Mouse (Mus musculus) ovary, postnatal 14 days (tissue): ENCODE measurements at regions not wholly inside any gene's neighbourhood (a gene's known extent, or its start where the extent isn't known, plus 50 kb on each side); places are given as distances from the start of the nearest gene placed in this dataset.

Source experiments
- DNase-seq: peaks from one replicate; pipeline ENCODE4 v3.0.0; 2022; ENCODE audit warnings: low spot score

- DNase-seq, result no peak
Observed at GRCm38 (mm10) chrX:164878336-164878735, 101.8 kb downstream of the Mospd2 start.

GRCm38 (mm10) chrX:164840393-164840792, 139.8 kb downstream of the Mospd2 start:
- no peak for DNase-seq

- no peak for DNase-seq
Observed at GRCm38 (mm10) chrX:164820906-164821305, 159.3 kb downstream of the Mospd2 start.

- no peak for DNase-seq
Observed at GRCm38 (mm10) chrX:164787293-164787692, 192.9 kb downstream of the Mospd2 start.

GRCm38 (mm10) chrX:164764919-164765318, 215.3 kb downstream of the Mospd2 start:
- DNase-seq, result no peak

GRCm38 (mm10) chrX:164763764-164764445, 216.3 kb downstream of the Mospd2 start:
- peak; percentile 7 for DNase-seq

GRCm38 (mm10) chrX:164745552-164746217, 234.5 kb downstream of the Mospd2 start:
- DNase-seq, result no peak
